ENCODE assay signal across 15 mouse cellular contexts in genomic region chr7:73519060-73519796, GRCm38 (mm10). TPM values are rescaled to one million over a fixed set of nuclear protein-coding genes. Genes with fewer than 3 reads are reported as not detected.
A peak's percentile ranks its signal among the peaks of the same experiment; 100 is the strongest.
DNase-seq lines count a peak whose midpoint lies in the region; ATAC-seq lines count a peak whose summit lies in the region.
"Had no signal": no experiment of that assay in that cellular context is flagged by ENCODE, and none has a peak within 500 bp of the region (broad histone marks: within the 10 kb centered on the region; RNA-seq: fewer than 3 reads in every experiment).

No protein-coding gene starts in this region.

- peak; percentile 57 for DNase-seq in adrenal gland, adult 2 months
- no peak for DNase-seq in adrenal gland, postnatal 10 days
- DNase-seq in heart, adult 11 months, result peak; percentile 89
- DNase-seq in heart, postnatal 36 days, result no peak
- no peak for DNase-seq in midbrain, embryonic 11.5 days (ENCODE audit: low spot score, missing footprints)
- DNase-seq in testis, postnatal 14 days (ENCODE audit: low spot score), result peak; percentile 63
- no peak for DNase-seq in thymus, postnatal 14 days
- DNase-seq: cerebellum, adult 9-11 months; kidney, adult 18-20 months had no signal

- 0 out of 2 replicates have a peak overlapping the region, but pooled peaks have one; percentile 29 for H3K27ac ChIP-seq in midbrain, embryonic 15.5 days
- no peak overlapping the region; the same call in 1 of the 2 replicates for H3K27ac ChIP-seq in midbrain, embryonic 11.5 days (ENCODE audit: low read depth, low read length)
- H3K27ac ChIP-seq: heart, embryonic 10.5 days; hindbrain, embryonic 10.5 days; left cerebral cortex, adult 2 months; limb, embryonic 15.5 days; macrophage had no signal

- H3K9ac ChIP-seq in midbrain, embryonic 15.5 days, result no peak overlapping the region
- no peak overlapping the region for H3K9ac ChIP-seq in midbrain, embryonic 11.5 days (ENCODE audit: low read length)
- H3K9ac ChIP-seq: limb, embryonic 15.5 days had no signal

- WGBS in midbrain, embryonic 15.5 days, result 88% methylated on average over 16 of the region's 16 CpGs
- 92% methylated on average over 16 of the region's 16 CpGs for WGBS in midbrain, embryonic 11.5 days

- intact Hi-C loops in heart, postnatal 36 days (cut with DNase I), result no loop called here

- H3K4me1 ChIP-seq in midbrain, embryonic 15.5 days, result peaks cover 21% of the 10 kb centered on the region
- H3K4me1 ChIP-seq in midbrain, embryonic 11.5 days (ENCODE audit: control insufficient read depth, insufficient read depth, low read length), result peaks cover 4% of the 10 kb centered on the region; the same call in 1 of the 2 replicates

- H3K9me3 ChIP-seq in midbrain, embryonic 15.5 days, result no peaks in the 10 kb centered on the region
- H3K9me3 ChIP-seq in midbrain, embryonic 11.5 days (ENCODE audit: control insufficient read depth, low read length), result no peaks in the 10 kb centered on the region
- H3K9me3 ChIP-seq: heart, embryonic 10.5 days; hindbrain, embryonic 10.5 days; limb, embryonic 15.5 days had no signal

- peaks cover 6% of the 10 kb centered on the region; the same call in 1 of the 2 replicates for H3K36me3 ChIP-seq in midbrain, embryonic 15.5 days (replicated peaks)
- peaks cover 19% of the 10 kb centered on the region for H3K36me3 ChIP-seq in midbrain, embryonic 11.5 days (ENCODE audit: control insufficient read depth, insufficient read depth, low read length)

- H3K4me2 ChIP-seq in midbrain, embryonic 15.5 days, result no peak overlapping the region
- H3K4me2 ChIP-seq in midbrain, embryonic 11.5 days, result no peak overlapping the region
- H3K4me2 ChIP-seq: limb, embryonic 15.5 days had no signal

- H3K27me3 ChIP-seq in midbrain, embryonic 15.5 days (replicated peaks), result no peaks in the 10 kb centered on the region
- no peaks in the 10 kb centered on the region for H3K27me3 ChIP-seq in midbrain, embryonic 11.5 days (ENCODE audit: control insufficient read depth, insufficient read depth, low read length)
- H3K27me3 ChIP-seq: limb, embryonic 15.5 days had no signal

- H3K4me3 ChIP-seq in midbrain, embryonic 15.5 days, result no peak overlapping the region
- no peak overlapping the region for H3K4me3 ChIP-seq in midbrain, embryonic 11.5 days (ENCODE audit: low read depth, low read length)
- H3K4me3 ChIP-seq: heart, embryonic 10.5 days; hindbrain, embryonic 10.5 days; left cerebral cortex, adult 2 months; limb, embryonic 15.5 days had no signal

- ATAC-seq in midbrain, embryonic 15.5 days (replicated peaks), result no peak
- ATAC-seq in midbrain, embryonic 11.5 days (ENCODE audit: low FRiP score), result no peak

RNA-seq across cellular contexts. Expression of gene Chd2, which starts 22.4 kb away (rescaled TPM):
- 10 to 100 TPM; 28.3 to 45.9 TPM for total RNA-seq in adrenal gland, adult 2 months (2021)
- polyA plus RNA-seq in adrenal gland, adult 2 months (2012; rRNA removed), result 11.1 and 12.9 TPM in 2 replicates
- 10 to 100 TPM; 42.8 to 62.0 TPM for total RNA-seq in adrenal gland, postnatal 10 days (2021)
- 10 to 100 TPM; 49.0 to 52.1 TPM for total RNA-seq in heart, postnatal 36 days (2021)
- polyA plus RNA-seq in midbrain, embryonic 15.5 days (2015; fragmentation: Nextera tagmentation; extraction: Ambion mirVana), result 48.6 and 52.4 TPM in 2 replicates
- 41.7 and 42.6 TPM in 2 replicates for polyA plus RNA-seq in midbrain, embryonic 11.5 days (2014; fragmentation: Nextera tagmentation; extraction: Ambion mirVana)

Comparison
In these comparisons a context has a peak if more than half of its experiments do, and no peak if none do; other contexts are left out.
1. DNase-seq: peak in adrenal gland, adult 2 months (single experiment), heart, adult 11 months (single experiment) and testis, postnatal 14 days (single experiment); none in adrenal gland, postnatal 10 days (single experiment), heart, postnatal 36 days (0 of 2), midbrain, embryonic 11.5 days (single experiment) and thymus, postnatal 14 days (single experiment).